Mouse (Mus musculus) brain, embryonic 14.5 days (tissue): ENCODE data around the gene Atg10.

ENCODE experiments used
- CTCF ChIP-seq: fragments of 200-500 bp; IDR thresholded peaks from 2 replicates; pipeline ENCODE4 v1.5.1; 2012; ENCODE audit warnings: inconsistent platforms, mild to moderate bottlenecking, moderate library complexity, borderline replicate concordance; ENCODE audit not compliant: insufficient read depth, insufficient read length; ENCODE audit errors: extremely low read depth
- POLR2A ChIP-seq: fragments of 200-500 bp; IDR thresholded peaks from 2 replicates; pipeline ENCODE4 v1.6.1; 2012; ENCODE audit warnings: mild to moderate bottlenecking, inconsistent platforms, borderline replicate concordance; ENCODE audit not compliant: poor library complexity, insufficient read depth, insufficient read length, severe bottlenecking; ENCODE audit errors: extremely low read depth

DNA sequence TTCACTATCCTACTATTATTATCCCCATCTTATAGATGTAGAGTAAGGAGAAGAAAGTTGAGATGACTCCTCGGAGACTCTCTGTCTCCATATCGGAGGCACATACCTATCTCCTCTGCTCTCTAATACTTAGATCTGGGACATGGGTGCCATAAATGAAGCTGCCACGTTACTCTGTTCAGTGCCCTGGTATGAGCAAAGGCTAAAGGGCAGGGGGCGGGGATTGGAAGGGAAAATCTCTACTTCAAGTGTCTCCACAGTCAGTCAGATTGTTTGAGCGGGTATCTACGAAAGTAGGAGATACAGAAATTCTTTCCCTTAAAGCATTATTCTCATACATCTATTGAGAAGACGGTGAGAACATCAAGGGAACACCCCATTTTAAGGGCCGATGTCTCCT, 257.8 kb downstream of the Atg10 start:
- TF ChIP-seq POLR2A (no peak), CTCF (no peak)
